In the genomic region with DNA sequence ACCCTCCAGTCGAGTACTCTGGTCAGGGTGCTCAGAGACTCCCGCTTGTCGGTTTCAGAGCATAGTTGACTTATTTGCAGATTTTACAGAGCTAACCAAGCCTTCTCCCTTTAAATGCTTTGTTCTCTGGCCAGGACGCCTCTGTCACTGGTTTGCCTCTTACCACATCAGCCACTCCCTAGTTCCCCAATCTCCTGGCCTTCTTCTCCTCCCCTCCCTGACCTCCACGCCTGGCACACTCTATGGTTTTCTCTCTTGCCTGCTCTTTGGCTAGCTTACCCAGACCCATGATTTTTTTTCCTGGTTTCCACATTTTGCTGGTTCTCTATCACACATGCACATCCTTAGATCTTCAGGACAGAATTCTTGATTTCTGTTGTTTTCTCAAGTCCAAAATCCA, we compare ENCODE assay signal across 21 mouse cellular contexts. TPM values are rescaled to one million over a fixed set of nuclear protein-coding genes. Genes with fewer than 3 reads are reported as not detected.
DNase-seq lines count a peak whose midpoint lies in the region; ATAC-seq and TF ChIP-seq lines count a peak whose summit lies in the region.
"Had no signal": no experiment of that assay in that cellular context is flagged by ENCODE, and none has a peak within 500 bp of the region (broad histone marks: within the 10 kb centered on the region; RNA-seq: fewer than 3 reads in every experiment).

No protein-coding gene starts in this region.

- no peak overlapping the region for H3K27ac ChIP-seq in lung, postnatal 0 days (ENCODE audit: low read length)
- H3K27ac ChIP-seq in intestine, postnatal 0 days (ENCODE audit: low read depth, low read length), result peak overlapping the region; percentile 94
- H3K27ac ChIP-seq in stomach, postnatal 0 days (replicated peaks), result peak overlapping the region; percentile 84
- H3K27ac ChIP-seq in layer of hippocampus, adult 2 months, result no peak overlapping the region
- H3K27ac ChIP-seq: forebrain, embryonic 15.5 days had no signal

- H3K4me3 ChIP-seq in lung, postnatal 0 days (ENCODE audit: low read depth, low read length), result no peak overlapping the region
- H3K4me3 ChIP-seq in lung, adult 2 months (replicated peaks; ENCODE audit: extremely low read depth, low read depth, low read length), result no peak overlapping the region
- no peak overlapping the region for H3K4me3 ChIP-seq in intestine, postnatal 0 days (ENCODE audit: low read depth, low read length)
- no peak overlapping the region for H3K4me3 ChIP-seq in stomach, postnatal 0 days (ENCODE audit: low read depth, low read length)
- no peak overlapping the region for H3K4me3 ChIP-seq in layer of hippocampus, adult 2 months
- H3K4me3 ChIP-seq: forebrain, embryonic 15.5 days; megakaryocyte, embryonic 14.5 days had no signal

- no peaks in the 10 kb centered on the region for H3K9me3 ChIP-seq in lung, postnatal 0 days (ENCODE audit: low read length)
- no peaks in the 10 kb centered on the region for H3K9me3 ChIP-seq in intestine, postnatal 0 days (ENCODE audit: control insufficient read depth)
- H3K9me3 ChIP-seq in stomach, postnatal 0 days (ENCODE audit: control insufficient read depth, low read length), result no peaks in the 10 kb centered on the region
- H3K9me3 ChIP-seq: forebrain, embryonic 15.5 days; megakaryocyte, embryonic 14.5 days had no signal

- peaks cover 6% of the 10 kb centered on the region; the same call in 1 of the 2 replicates for H3K4me1 ChIP-seq in lung, postnatal 0 days (ENCODE audit: insufficient read depth, low read depth, low read length)
- peaks cover 4% of the 10 kb centered on the region for H3K4me1 ChIP-seq in lung, adult 2 months (ENCODE audit: control insufficient read depth, insufficient read depth, low read length)
- H3K4me1 ChIP-seq in intestine, postnatal 0 days (replicated peaks; ENCODE audit: control insufficient read depth, insufficient read depth, low read length), result peaks cover 11% of the 10 kb centered on the region
- no peaks in the 10 kb centered on the region for H3K4me1 ChIP-seq in stomach, postnatal 0 days (replicated peaks; ENCODE audit: control insufficient read depth, insufficient read depth)

- H3K27me3 ChIP-seq in lung, postnatal 0 days (replicated peaks; ENCODE audit: insufficient read depth, low read length), result no peaks in the 10 kb centered on the region
- no peaks in the 10 kb centered on the region for H3K27me3 ChIP-seq in intestine, postnatal 0 days (replicated peaks; ENCODE audit: control insufficient read depth, insufficient read depth, low read length)
- no peaks in the 10 kb centered on the region for H3K27me3 ChIP-seq in stomach, postnatal 0 days (ENCODE audit: control insufficient read depth, insufficient read depth, low read length)
- H3K27me3 ChIP-seq: forebrain, embryonic 15.5 days; megakaryocyte, embryonic 14.5 days had no signal

- no peak for TF ChIP-seq POLR2A in lung, adult 2 months (IDR thresholded peaks at IDR 0.05; ENCODE audit: borderline replicate concordance, extremely low read depth, low read depth, low read length)

- TF ChIP-seq EP300 in lung, postnatal 0 days (IDR thresholded peaks at IDR 0.05), result no peak
- TF ChIP-seq EP300 in stomach, postnatal 0 days (optimal IDR thresholded peaks at IDR 0.05), result no peak

- no peaks in the 10 kb centered on the region for H3K36me3 ChIP-seq in lung, postnatal 0 days (ENCODE audit: insufficient read depth, low read length)
- no peaks in the 10 kb centered on the region for H3K36me3 ChIP-seq in intestine, postnatal 0 days (ENCODE audit: control insufficient read depth, insufficient read depth)
- H3K36me3 ChIP-seq in stomach, postnatal 0 days (ENCODE audit: control insufficient read depth, insufficient read depth, low read length), result no peaks in the 10 kb centered on the region
- H3K36me3 ChIP-seq: forebrain, embryonic 15.5 days had no signal

- intact Hi-C loops in gastrocnemius, postnatal 14 days (cut with DNase I; ENCODE audit: low total_unique reads), result no loop called here

- no peak; the same call in 1 of the 2 replicates for ATAC-seq in lung, postnatal 0 days
- ATAC-seq in intestine, postnatal 0 days, result no peak
- peak; percentile 14; the same call in 1 of the 2 replicates for ATAC-seq in stomach, postnatal 0 days (ENCODE audit: low FRiP score, low TSS enrichment)
- ATAC-seq: forebrain, embryonic 15.5 days; Patski had no signal

- WGBS in lung, postnatal 0 days, result 52% methylated on average over 5 of the region's 5 CpGs
- 61% methylated on average over 5 of the region's 5 CpGs for WGBS in lung, adult 2 months
- WGBS in intestine, postnatal 0 days, result 43% methylated on average over 5 of the region's 5 CpGs
- WGBS in stomach, postnatal 0 days, result 54% methylated on average over 5 of the region's 5 CpGs

- no peak for TF ChIP-seq CTCF in lung, postnatal 0 days (IDR thresholded peaks at IDR 0.05)
- no peak for TF ChIP-seq CTCF in lung, adult 2 months (IDR thresholded peaks at IDR 0.05; ENCODE audit: insufficient read depth, low read length)
- no peak for TF ChIP-seq CTCF in intestine, postnatal 0 days (IDR thresholded peaks at IDR 0.05; ENCODE audit: low read depth)
- TF ChIP-seq CTCF in stomach, postnatal 0 days (IDR thresholded peaks at IDR 0.05; ENCODE audit: low read depth), result no peak
- TF ChIP-seq CTCF in layer of hippocampus, adult 2 months (conservative IDR thresholded peaks at IDR 0.05), result no peak

- no peak overlapping the region for H3K9ac ChIP-seq in lung, postnatal 0 days (replicated peaks; ENCODE audit: low read depth)
- H3K9ac ChIP-seq in intestine, postnatal 0 days (ENCODE audit: low read depth, low read length), result no peak overlapping the region
- no peak overlapping the region for H3K9ac ChIP-seq in stomach, postnatal 0 days (ENCODE audit: low read length)
- H3K9ac ChIP-seq: forebrain, embryonic 15.5 days had no signal

- peak; percentile 35 for DNase-seq in lung, postnatal 0 days (ENCODE audit: low spot score)
- DNase-seq in lung, adult 2 months, result no peak
- peak; percentile 10 for DNase-seq in adipocyte (ENCODE audit: low spot score)
- DNase-seq in stomach, postnatal 0 days (ENCODE audit: low spot score), result no peak
- no peak for DNase-seq in gastrocnemius, postnatal 14 days
- DNase-seq in layer of hippocampus, adult 2 months (ENCODE audit: low spot score in 2 of 2), result no peak
- DNase-seq: adrenal gland, postnatal 10 days; B cell, adult 2 months; cerebellum, adult 11 months; cerebellum, postnatal 10 days; embryo, embryonic 11 days; gastrocnemius, postnatal 36 days; retina, postnatal 1 day; thymus, adult 2 months had no signal

- no peak overlapping the region for H3K4me2 ChIP-seq in lung, postnatal 0 days (replicated peaks; ENCODE audit: low read depth, low read length)
- no peak overlapping the region; the same call in 1 of the 2 replicates for H3K4me2 ChIP-seq in intestine, postnatal 0 days (replicated peaks; ENCODE audit: low read depth)
- H3K4me2 ChIP-seq in stomach, postnatal 0 days (replicated peaks; ENCODE audit: low read depth), result no peak overlapping the region
- H3K4me2 ChIP-seq: forebrain, embryonic 15.5 days had no signal

RNA-seq across cellular contexts. Expression of gene 2610528J11Rik, which starts 8.6 kb away (rescaled TPM):
- 23.1 and 23.2 TPM in 2 replicates for polyA plus RNA-seq in lung, postnatal 0 days (2015; fragmentation: Nextera tagmentation; extraction: Ambion mirVana)
- 17.0 and 17.7 TPM in 2 replicates for polyA plus RNA-seq in lung, adult 2 months (2012; rRNA removed)
- 119 TPM in 2 replicates for polyA plus RNA-seq in intestine, postnatal 0 days (2015; fragmentation: Nextera tagmentation; extraction: Ambion mirVana)
- polyA plus RNA-seq in stomach, postnatal 0 days (2015; fragmentation: Nextera tagmentation; extraction: Ambion mirVana), result 56.8 and 57.6 TPM in 2 replicates
- total RNA-seq in gastrocnemius, postnatal 14 days (2021), result not detected
- total RNA-seq in layer of hippocampus, adult 2 months (2021), result not detected
- total RNA-seq: gastrocnemius, postnatal 36 days; layer of hippocampus, postnatal 25 days; left cerebral cortex, postnatal 14 days; midbrain, postnatal 0 days had no signal
- polyA plus RNA-seq: forebrain, embryonic 15.5 days; midbrain, postnatal 0 days; Patski had no signal

RNA-seq across cellular contexts. Expression of gene Tmem125, which starts 25.6 kb away (rescaled TPM):
- 16.7 and 17.4 TPM in 2 replicates for polyA plus RNA-seq in lung, postnatal 0 days (2015; fragmentation: Nextera tagmentation; extraction: Ambion mirVana)
- polyA plus RNA-seq in lung, adult 2 months (2012; rRNA removed), result 32.4 and 47.5 TPM in 2 replicates
- 19.8 and 20.7 TPM in 2 replicates for polyA plus RNA-seq in intestine, postnatal 0 days (2015; fragmentation: Nextera tagmentation; extraction: Ambion mirVana)
- polyA plus RNA-seq in stomach, postnatal 0 days (2015; fragmentation: Nextera tagmentation; extraction: Ambion mirVana), result 41.3 and 42.7 TPM in 2 replicates
- under 1 TPM in 1 of 2 experiments, not detected in 1; 0.12 TPM for total RNA-seq in gastrocnemius, postnatal 14 days (2021)
- 1 to 10 TPM; 5.7 to 6.1 TPM for total RNA-seq in layer of hippocampus, adult 2 months (2021)
- total RNA-seq: gastrocnemius, postnatal 36 days had no signal

RNA-seq across cellular contexts. Expression of gene Tie1, which starts 28.3 kb away (rescaled TPM):
- 108 and 119 TPM in 2 replicates for polyA plus RNA-seq in lung, postnatal 0 days (2015; fragmentation: Nextera tagmentation; extraction: Ambion mirVana)
- polyA plus RNA-seq in lung, adult 2 months (2012; rRNA removed), result 245 and 308 TPM in 2 replicates
- polyA plus RNA-seq in intestine, postnatal 0 days (2015; fragmentation: Nextera tagmentation; extraction: Ambion mirVana), result 11.3 and 11.9 TPM in 2 replicates
- polyA plus RNA-seq in stomach, postnatal 0 days (2015; fragmentation: Nextera tagmentation; extraction: Ambion mirVana), result 9.2 and 9.3 TPM in 2 replicates
- total RNA-seq in gastrocnemius, postnatal 14 days (2021), result 10 to 100 TPM; 35.1 to 41.5 TPM
- 1 to 10 TPM; 7.0 to 9.3 TPM for total RNA-seq in layer of hippocampus, adult 2 months (2021)
- polyA plus RNA-seq: Patski had no signal

Comparison
In these comparisons a context has a peak if more than half of its experiments do, and no peak if none do; other contexts are left out.
1. DNase-seq: peak in lung, postnatal 0 days (single experiment) and adipocyte (single experiment); none in lung, adult 2 months (single experiment), stomach, postnatal 0 days (single experiment), gastrocnemius, postnatal 14 days (single experiment) and layer of hippocampus, adult 2 months (0 of 2).
2. H3K27ac ChIP-seq: peak in intestine, postnatal 0 days (single experiment) and stomach, postnatal 0 days (single experiment); none in lung, postnatal 0 days (single experiment) and layer of hippocampus, adult 2 months (single experiment).